Mouse (Mus musculus): Measurements from ENCODE around the gene Eme2. TPM values are rescaled to one million over a fixed set of nuclear protein-coding genes. Genes with fewer than 3 reads are reported as not detected.

Gene Eme2
- polyA plus RNA-seq, 1 experiment from 2014 or later = 17.5 TPM

DNA sequence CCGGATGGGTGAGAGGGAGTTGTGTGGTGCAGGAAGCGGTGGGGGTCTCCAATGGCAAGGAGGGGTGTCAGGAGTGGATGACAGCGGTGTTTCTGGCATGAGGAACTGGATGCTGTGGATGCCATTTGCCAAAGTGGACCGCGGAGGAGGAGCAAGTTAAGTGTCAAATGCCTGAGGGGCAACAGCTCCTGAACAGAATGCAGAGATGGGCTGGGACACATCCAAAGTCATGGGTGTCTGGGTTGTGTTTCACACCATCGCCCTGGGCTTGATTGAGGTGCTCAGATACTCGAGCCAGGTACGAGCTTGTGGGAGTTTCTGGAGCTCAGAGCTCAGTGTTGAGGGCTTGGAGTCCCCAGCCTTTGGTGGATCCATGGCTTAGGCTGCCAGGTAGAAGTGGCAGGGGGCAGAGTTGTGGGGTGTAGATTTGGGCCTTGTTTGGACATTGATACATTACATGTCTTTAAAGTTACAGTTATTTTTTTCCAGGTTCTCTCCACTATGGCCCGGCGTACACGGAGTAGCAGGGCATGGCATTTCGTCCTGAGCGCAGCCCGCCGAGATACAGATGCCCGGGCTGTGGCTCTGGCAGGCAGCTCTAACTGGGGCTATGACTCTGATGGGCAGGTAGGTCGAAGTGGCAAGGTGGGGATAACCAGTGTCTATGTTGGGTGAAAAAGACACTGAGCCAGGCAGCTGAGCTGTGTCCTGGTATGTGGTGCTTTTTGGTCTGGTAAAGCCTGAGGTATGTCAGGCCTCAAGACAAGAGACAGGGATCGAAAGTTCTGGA is 7.4 kb downstream of the Eme2 start:
- DNase-seq (ENCODE audit: low spot score) (peak; percentile 42), ATAC-seq (no peak)
- TF ChIP-seq EP300 (IDR thresholded peaks at IDR 0.05) (no peak), CTCF (IDR thresholded peaks at IDR 0.05) (no peak)
- Histone ChIP-seq H3K27ac (ENCODE audit: low read length) (peak overlapping the region; percentile 82; the same call in 1 of the 2 replicates), H3K4me2 (replicated peaks; ENCODE audit: low read depth, low read length) (peak overlapping the region; percentile 87), H3K4me1 (ENCODE audit: insufficient read depth, low read depth, low read length) (peaks cover 20% of the 10 kb centered on the region), H3K9me3 (ENCODE audit: low read length) (no peaks in the 10 kb centered on the region), H3K9ac (replicated peaks; ENCODE audit: low read depth) (peak overlapping the region; percentile 86), H3K4me3 (ENCODE audit: low read depth, low read length) (peak overlapping the region; percentile 88), H3K36me3 (ENCODE audit: insufficient read depth, low read length) (peaks cover 16% of the 10 kb centered on the region; the same call in 1 of the 2 replicates), H3K27me3 (replicated peaks; ENCODE audit: insufficient read depth, low read length) (no peaks in the 10 kb centered on the region)
- 57% methylated on average over 18 of the region's 18 CpGs for WGBS

DNA sequence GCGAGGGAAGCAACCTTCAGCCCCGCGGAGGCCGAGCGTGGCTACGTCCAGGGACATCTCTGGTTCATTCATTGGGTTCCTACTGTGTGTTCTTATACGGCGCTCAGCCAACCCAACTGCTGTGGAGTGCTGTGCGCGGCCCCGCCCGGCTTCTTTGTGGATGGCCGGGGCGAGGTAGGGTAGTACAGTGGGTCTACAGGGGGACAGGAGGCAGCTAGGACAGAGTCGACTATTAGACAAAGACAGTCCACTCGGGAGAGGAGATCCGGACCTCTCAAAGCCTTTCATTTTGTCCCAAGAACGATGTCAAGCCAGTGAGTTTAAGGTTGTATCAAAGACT is 8.0 kb downstream of the Eme2 start:
- DNase-seq (ENCODE audit: low spot score) = no peak
- Histone ChIP-seq H3K4me3 (ENCODE audit: low read depth, low read length) (peak overlapping the region; percentile 88), H3K36me3 (ENCODE audit: insufficient read depth, low read length) (peaks cover 14% of the 10 kb centered on the region; the same call in 1 of the 2 replicates), H3K9me3 (ENCODE audit: low read length) (no peaks in the 10 kb centered on the region), H3K27me3 (replicated peaks; ENCODE audit: insufficient read depth, low read length) (no peaks in the 10 kb centered on the region), H3K9ac (replicated peaks; ENCODE audit: low read depth) (peak overlapping the region; percentile 86), H3K4me2 (replicated peaks; ENCODE audit: low read depth, low read length) (peak overlapping the region; percentile 87), H3K27ac (ENCODE audit: low read length) (peak overlapping the region; percentile 82), H3K4me1 (ENCODE audit: insufficient read depth, low read depth, low read length) (peaks cover 20% of the 10 kb centered on the region)
- 2% methylated on average over 18 of the region's 18 CpGs for WGBS
- ATAC-seq = no peak; the same call in 1 of the 2 replicates
- no peak for TF ChIP-seq EP300 (IDR thresholded peaks at IDR 0.05)
- no peak for TF ChIP-seq CTCF (IDR thresholded peaks at IDR 0.05)

DNA sequence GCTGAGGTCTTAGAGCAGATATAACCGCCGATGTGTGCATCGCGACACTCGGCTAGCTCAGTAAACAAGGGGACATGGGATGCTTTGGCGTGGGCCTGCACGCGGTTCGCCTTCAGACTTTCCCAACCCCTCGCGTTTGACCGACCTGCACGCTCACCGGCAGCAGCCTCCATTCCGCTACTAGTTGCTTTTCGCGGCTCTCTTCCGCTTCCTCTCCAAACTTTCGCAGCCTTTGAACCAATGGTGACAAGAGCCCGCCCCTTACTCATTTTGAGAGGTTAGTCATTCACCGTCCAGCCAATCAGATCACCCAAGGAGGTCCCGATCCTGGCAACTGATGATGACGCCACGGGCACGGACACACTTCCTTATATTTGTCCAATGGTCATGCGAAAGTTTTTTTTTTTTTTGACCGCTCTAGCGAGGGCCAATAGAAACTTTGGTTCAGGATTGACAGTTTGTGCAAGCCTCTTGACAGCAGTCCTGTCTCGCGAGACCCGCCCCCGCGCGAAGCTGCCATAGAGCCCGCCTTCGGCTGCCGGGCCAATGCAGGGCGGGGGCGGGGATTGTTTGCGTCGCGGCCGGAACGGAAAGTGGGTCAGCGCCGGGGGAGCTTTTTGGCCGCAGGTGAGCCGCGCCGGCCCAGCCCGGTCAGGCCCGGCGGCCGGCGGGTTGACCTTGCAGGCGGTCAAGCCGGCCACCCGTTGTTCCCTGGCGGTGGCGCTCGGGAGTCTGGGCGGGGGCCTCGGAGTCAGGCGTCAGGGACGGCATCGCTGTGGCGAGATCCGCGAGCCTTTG is 8.6 kb downstream of the Eme2 start, which contains the start of the genes Nubp2 and Spsb3:
TSS of gene Nubp2 (minus strand) at position 216 of the 798 bp plus-strand sequence.
TSS of gene Spsb3 (plus strand) at position 510 of the 798 bp plus-strand sequence.
- under 1% methylated on average over 69 of the region's 69 CpGs for whole genome bisulfite sequencing
- Histone ChIP-seq H3K27me3 (replicated peaks; ENCODE audit: insufficient read depth, low read length) (no peaks in the 10 kb centered on the region), H3K4me1 (ENCODE audit: insufficient read depth, low read depth, low read length) (peaks cover 20% of the 10 kb centered on the region), H3K36me3 (ENCODE audit: insufficient read depth, low read length) (peaks cover 12% of the 10 kb centered on the region; the same call in 1 of the 2 replicates), H3K4me3 (ENCODE audit: low read depth, low read length) (peak within 1 kb of the TSS; percentile 88), H3K9me3 (ENCODE audit: low read length) (no peaks in the 10 kb centered on the region), H3K9ac (replicated peaks; ENCODE audit: low read depth) (peak within 1 kb of the TSS; percentile 86), H3K4me2 (replicated peaks; ENCODE audit: low read depth, low read length) (peak within 1 kb of the TSS; percentile 87), H3K27ac (ENCODE audit: low read length) (peak within 1 kb of the TSS; percentile 82)
- ATAC-seq = peak; percentile 97
- TF ChIP-seq CTCF (IDR thresholded peaks at IDR 0.05) (peak; percentile 46), EP300 (IDR thresholded peaks at IDR 0.05) (peak; percentile 78)
- peak; percentile 100 for DNase-seq (ENCODE audit: low spot score)

DNA sequence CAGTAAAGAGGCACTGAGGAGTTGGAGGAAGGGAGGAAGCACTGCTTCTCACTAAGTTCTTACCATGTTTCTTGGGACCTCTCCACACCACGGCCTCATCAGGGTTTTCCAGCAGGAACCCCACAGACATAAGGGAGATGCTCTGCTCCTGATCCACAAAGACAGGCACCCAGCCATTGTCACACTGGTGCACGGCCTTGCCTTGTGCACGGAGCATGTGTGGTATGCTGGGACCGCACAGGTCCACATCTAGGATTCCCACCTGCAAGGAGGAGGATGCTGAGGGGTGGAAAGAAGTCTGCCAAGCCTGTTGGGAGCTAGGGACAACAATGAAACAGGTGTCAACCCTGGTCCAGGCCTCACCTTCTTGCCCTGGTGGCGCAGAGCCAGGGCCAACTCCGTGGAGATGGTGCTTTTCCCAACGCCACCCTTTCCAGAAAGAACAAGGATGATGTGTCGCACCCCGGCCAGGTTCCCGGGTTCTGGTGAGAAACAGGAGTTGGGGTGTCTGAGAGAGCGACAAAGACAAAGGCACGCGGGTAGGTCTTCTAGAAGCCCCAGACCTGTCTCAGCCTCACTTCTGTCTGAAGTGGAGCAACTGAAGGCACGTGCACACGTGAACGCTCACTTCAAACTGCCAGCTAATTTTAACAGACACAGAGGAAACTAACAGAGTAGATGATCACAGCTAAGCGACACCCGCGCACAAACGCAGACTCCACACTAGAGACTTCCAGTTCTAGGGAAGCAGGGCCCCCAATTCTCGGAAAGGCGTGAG is 9.3 kb downstream of the Eme2 start:
- Histone ChIP-seq H3K9me3 (ENCODE audit: low read length) (no peaks in the 10 kb centered on the region), H3K4me1 (ENCODE audit: insufficient read depth, low read depth, low read length) (peaks cover 20% of the 10 kb centered on the region), H3K4me2 (replicated peaks; ENCODE audit: low read depth, low read length) (peak overlapping the region; percentile 84), H3K27ac (ENCODE audit: low read length) (peak overlapping the region; percentile 51; the same call in 1 of the 2 replicates), H3K36me3 (ENCODE audit: insufficient read depth, low read length) (peaks cover 10% of the 10 kb centered on the region; the same call in 1 of the 2 replicates), H3K27me3 (replicated peaks; ENCODE audit: insufficient read depth, low read length) (no peaks in the 10 kb centered on the region), H3K9ac (replicated peaks; ENCODE audit: low read depth) (peak overlapping the region; percentile 81), H3K4me3 (ENCODE audit: low read depth, low read length) (peak overlapping the region; percentile 79)
- DNase-seq (ENCODE audit: low spot score) (no peak), ATAC-seq (no peak)
- TF ChIP-seq EP300 (IDR thresholded peaks at IDR 0.05) (no peak), CTCF (IDR thresholded peaks at IDR 0.05) (no peak)
- WGBS = 23% methylated on average over 22 of the region's 22 CpGs

DNA sequence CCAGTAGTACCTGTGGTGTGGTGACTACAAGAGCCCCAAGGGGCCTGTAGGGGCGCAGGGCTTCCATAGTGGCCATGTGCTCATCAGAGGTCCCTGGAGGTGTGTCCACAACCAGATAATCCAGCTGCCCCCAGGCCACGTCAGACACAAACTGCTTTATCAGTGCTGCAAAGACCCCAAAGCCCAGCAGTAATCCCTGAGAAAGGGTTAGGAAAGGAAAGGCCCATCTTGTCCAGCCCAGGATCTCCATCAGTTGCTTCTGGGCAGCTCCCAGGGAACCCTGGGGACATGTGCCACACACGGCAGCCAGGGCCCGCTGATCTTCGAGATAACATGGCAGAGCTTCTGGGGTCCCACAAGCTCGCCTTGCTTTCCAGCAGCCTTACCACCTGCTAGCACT is 10.5 kb downstream of the Eme2 start:
- no peak overlapping the region for H3K9ac ChIP-seq (replicated peaks; ENCODE audit: low read depth)
- 80% methylated on average over 6 of the region's 6 CpGs for WGBS
- H3K27me3 ChIP-seq (replicated peaks; ENCODE audit: insufficient read depth, low read length) = no peaks in the 10 kb centered on the region
- no peaks in the 10 kb centered on the region for H3K9me3 ChIP-seq (ENCODE audit: low read length)
- H3K4me1 ChIP-seq (ENCODE audit: insufficient read depth, low read depth, low read length) = peaks cover 20% of the 10 kb centered on the region
- TF ChIP-seq EP300 (IDR thresholded peaks at IDR 0.05) (no peak), CTCF (IDR thresholded peaks at IDR 0.05) (no peak)
- ATAC-seq (no peak), DNase-seq (ENCODE audit: low spot score) (no peak)
- no peak overlapping the region for H3K4me2 ChIP-seq (replicated peaks; ENCODE audit: low read depth, low read length)
- no peak overlapping the region for H3K27ac ChIP-seq (ENCODE audit: low read length)
- H3K36me3 ChIP-seq (ENCODE audit: insufficient read depth, low read length) = peaks cover 10% of the 10 kb centered on the region; the same call in 1 of the 2 replicates
- H3K4me3 ChIP-seq (ENCODE audit: low read depth, low read length) = no peak overlapping the region
